ENCODE assay signal across 21 mouse cellular contexts in genomic region chr10:96827971-96828370, GRCm38 (mm10).
"Had no signal": no experiment of that assay in that cellular context is flagged by ENCODE, and none has a peak within 500 bp of the region (broad histone marks: within the 10 kb centered on the region; RNA-seq: fewer than 3 reads in every experiment).

No protein-coding gene starts in this region.

- H3K4me3 ChIP-seq: heart, adult 2 months; heart, embryonic 13.5 days; heart, embryonic 15.5 days; hindbrain, embryonic 10.5 days; hindbrain, embryonic 12.5 days; intestine, embryonic 15.5 days; limb, embryonic 13.5 days; limb, embryonic 15.5 days; liver, embryonic 12.5 days had no signal

- H3K27ac ChIP-seq: heart, adult 2 months; heart, embryonic 13.5 days; heart, embryonic 15.5 days; hindbrain, embryonic 10.5 days; hindbrain, embryonic 12.5 days; hindbrain, embryonic 14.5 days; intestine, embryonic 15.5 days; limb, embryonic 13.5 days; limb, embryonic 15.5 days; liver, embryonic 12.5 days; liver, embryonic 14.5 days had no signal

- ATAC-seq: inflammation-experienced regulatory T-cells, adult 6 months; intestine, embryonic 15.5 days; intestine, postnatal 0 days; liver, embryonic 12.5 days had no signal

- H3K27me3 ChIP-seq: heart, embryonic 13.5 days; heart, embryonic 15.5 days; hindbrain, embryonic 12.5 days; intestine, embryonic 15.5 days; limb, embryonic 13.5 days; limb, embryonic 15.5 days; liver, embryonic 12.5 days had no signal

- H3K4me1 ChIP-seq: heart, embryonic 15.5 days; intestine, embryonic 15.5 days; liver, embryonic 12.5 days had no signal

- DNase-seq: gastrocnemius, postnatal 10 days; gastrocnemius, postnatal 25 days; heart, adult 2 months; heart, postnatal 14 days; kidney, adult 18-20 months; kidney, adult 8-10 months; kidney, postnatal 14 days; kidney, postnatal 36 days; lung, adult 18-20 months had no signal
